ENCODE assay signal across 9 mouse cellular contexts in genomic region chr13:55189531-55190107, GRCm38 (mm10). TPM values are rescaled to one million over a fixed set of nuclear protein-coding genes. Genes with fewer than 3 reads are reported as not detected.
DNase-seq lines count a peak whose midpoint lies in the region; ATAC-seq and TF ChIP-seq lines count a peak whose summit lies in the region.
"Had no signal": no experiment of that assay in that cellular context is flagged by ENCODE, and none has a peak within 500 bp of the region (broad histone marks: within the 10 kb centered on the region; RNA-seq: fewer than 3 reads in every experiment).

No protein-coding gene starts in this region.

- H3K4me2 ChIP-seq in forebrain, embryonic 11.5 days (ENCODE audit: low read depth, low read length, severe bottlenecking) = peak overlapping the region; percentile 74
- H3K4me2 ChIP-seq in liver, embryonic 15.5 days = peak overlapping the region; percentile 94

- H3K4me3 ChIP-seq in gastrocnemius, adult 2 months = peak overlapping the region; percentile 73
- peak overlapping the region; percentile 40 for H3K4me3 ChIP-seq in forebrain, embryonic 11.5 days (ENCODE audit: low read depth, low read length)
- H3K4me3 ChIP-seq in liver, embryonic 15.5 days (replicated peaks) = peak overlapping the region; percentile 64

- ATAC-seq in forebrain, embryonic 11.5 days (replicated peaks; ENCODE audit: low FRiP score) = peak; percentile 31
- peak; percentile 41 for ATAC-seq in liver, embryonic 15.5 days (ENCODE audit: insufficient read depth)

- peaks cover 4% of the 10 kb centered on the region; the same call in 1 of the 2 replicates for H3K4me1 ChIP-seq in forebrain, embryonic 11.5 days (replicated peaks; ENCODE audit: control insufficient read depth, insufficient read depth, low read length)
- peaks cover 28% of the 10 kb centered on the region for H3K4me1 ChIP-seq in liver, embryonic 15.5 days (replicated peaks)

- intact Hi-C loops in gastrocnemius, adult 2 months (cut with DNase I) = loop anchor here (2.0 kb wide), 1 partner anchor 21 kb away; no protein-coding TSS in a partner anchor

- no peaks in the 10 kb centered on the region for H3K36me3 ChIP-seq in forebrain, embryonic 11.5 days (ENCODE audit: control insufficient read depth, insufficient read depth, low read length)
- H3K36me3 ChIP-seq in liver, embryonic 15.5 days (replicated peaks) = no peaks in the 10 kb centered on the region

- WGBS in forebrain, embryonic 11.5 days = 4% methylated on average over 12 of the region's 12 CpGs
- WGBS in liver, embryonic 15.5 days (ENCODE audit: insufficient replicate concordance) = 7% methylated on average over 12 of the region's 12 CpGs

- peak overlapping the region; percentile 94 for H3K27ac ChIP-seq in gastrocnemius, adult 2 months
- H3K27ac ChIP-seq in forebrain, embryonic 11.5 days (ENCODE audit: low read depth, low read length) = peak overlapping the region; percentile 92
- peak overlapping the region; percentile 80 for H3K27ac ChIP-seq in liver, embryonic 15.5 days (replicated peaks)

- H3K9me3 ChIP-seq in forebrain, embryonic 11.5 days (ENCODE audit: control insufficient read depth, low read length) = no peaks in the 10 kb centered on the region
- H3K9me3 ChIP-seq in liver, embryonic 15.5 days (replicated peaks) = no peaks in the 10 kb centered on the region

- TF ChIP-seq CTCF in gastrocnemius, adult 2 months (IDR thresholded peaks at IDR 0.05) = no peak

- H3K9ac ChIP-seq in forebrain, embryonic 11.5 days (ENCODE audit: low read length) = peak overlapping the region; percentile 85
- peak overlapping the region; percentile 61 for H3K9ac ChIP-seq in liver, embryonic 15.5 days

- H3K27me3 ChIP-seq in forebrain, embryonic 11.5 days (ENCODE audit: control insufficient read depth, insufficient read depth, low read length) = no peaks in the 10 kb centered on the region
- H3K27me3 ChIP-seq in liver, embryonic 15.5 days = no peaks in the 10 kb centered on the region

- DNase-seq in gastrocnemius, adult 2 months = no peak
- DNase-seq in gastrocnemius, adult 8-10 months (ENCODE audit: low spot score in 2 of 2) = no peak
- peak; percentile 75 for DNase-seq in A20 (ENCODE audit: low read depth, low spot score)
- DNase-seq in forebrain, embryonic 11.5 days (ENCODE audit: low spot score) = peak; percentile 63
- DNase-seq in yolk sac, embryonic 10.5 days (ENCODE audit: low spot score) = no peak
- DNase-seq in gastrocnemius, postnatal 10 days = no peak
- no peak for DNase-seq in kidney, adult 9 months

RNA-seq across cellular contexts. Expression of gene Nsd1, which starts 20.0 kb away (rescaled TPM):
- total RNA-seq in gastrocnemius, adult 2 months (2021) = 10 to 100 TPM; 49.5 to 56.7 TPM
- 10 to 100 TPM; 43.6 to 62.2 (median 47.4) TPM for total RNA-seq in gastrocnemius, adult 8-10 months (2022)
- polyA plus RNA-seq in forebrain, embryonic 11.5 days (2014; fragmentation: Nextera tagmentation; extraction: Ambion mirVana) = 69.6 and 79.3 TPM in 2 replicates
- 13.3 and 14.4 TPM in 2 replicates for polyA plus RNA-seq in liver, embryonic 15.5 days (2015; fragmentation: Nextera tagmentation; extraction: Ambion mirVana)
- total RNA-seq in gastrocnemius, postnatal 10 days (2021) = 10 to 100 TPM; 75.4 to 89.6 TPM

RNA-seq across cellular contexts. Expression of gene Fgfr4, which starts 37.2 kb away (rescaled TPM):
- total RNA-seq in gastrocnemius, adult 2 months (2021) = 1 to 10 TPM; 2.1 to 2.3 TPM
- total RNA-seq in gastrocnemius, adult 8-10 months (2022) = 1 to 10 TPM in 3 of 4 experiments, under 1 TPM in 1; 0.62 to 1.4 (median 1.4) TPM
- 0.23 and 0.27 TPM in 2 replicates for polyA plus RNA-seq in forebrain, embryonic 11.5 days (2014; fragmentation: Nextera tagmentation; extraction: Ambion mirVana)
- 5.8 and 6.8 TPM in 2 replicates for polyA plus RNA-seq in liver, embryonic 15.5 days (2015; fragmentation: Nextera tagmentation; extraction: Ambion mirVana)
- 10 to 100 TPM; 16.3 to 24.5 TPM for total RNA-seq in gastrocnemius, postnatal 10 days (2021)
- total RNA-seq: neutrophil, adult 5-6 weeks had no signal

RNA-seq across cellular contexts. Expression of gene Gm17617, which starts 56.3 kb away (rescaled TPM):
- total RNA-seq in gastrocnemius, adult 2 months (2021) = not detected
- total RNA-seq in gastrocnemius, adult 8-10 months (2022) = not detected
- polyA plus RNA-seq in forebrain, embryonic 11.5 days (2014; fragmentation: Nextera tagmentation; extraction: Ambion mirVana) = not detected in 2 replicates
- not detected in 2 replicates for polyA plus RNA-seq in liver, embryonic 15.5 days (2015; fragmentation: Nextera tagmentation; extraction: Ambion mirVana)
- not detected for total RNA-seq in gastrocnemius, postnatal 10 days (2021)
- total RNA-seq: neutrophil, adult 5-6 weeks had no signal

Comparison
In these comparisons a context has a peak if more than half of its experiments do, and no peak if none do; other contexts are left out.
1. RNA of gene Fgfr4, which starts 37.2 kb away (total RNA-seq): 16.3 to 24.5 TPM in gastrocnemius, postnatal 10 days; 2.1 to 2.3 TPM in gastrocnemius, adult 2 months and 0.62 to 1.4 TPM in gastrocnemius, adult 8-10 months; every median in the first group is over 4 times any median in the second.
2. DNase-seq: peak in A20 (single experiment) and forebrain, embryonic 11.5 days (single experiment); none in gastrocnemius, adult 2 months (single experiment), gastrocnemius, adult 8-10 months (0 of 2), yolk sac, embryonic 10.5 days (single experiment), gastrocnemius, postnatal 10 days (single experiment) and kidney, adult 9 months (single experiment).
3. Peak in every context shown above with its lines, with median percentiles within 50 percentile points of each other: H3K27ac ChIP-seq and H3K4me3 ChIP-seq.